Mouse (Mus musculus) urinary bladder, adult 2 months (tissue): ENCODE data around the gene Runx2. TPM values are rescaled to one million over a fixed set of nuclear protein-coding genes. Genes with fewer than 3 reads are reported as not detected.

Source experiments
- DNase-seq: peaks from one replicate; pipeline ENCODE4 v3.0.0; 2022; ENCODE audit warnings: low spot score
- polyA plus RNA-seq: library from polyadenylated mRNA; depleted of rRNA; stranded (reverse); fragments of >200 nt; gene quantifications from 2 replicates; pipeline ENCODE4 v1.2.3, GENCODE M21; 2012

Gene Runx2
- polyA plus RNA-seq, 1 experiment = 2.4 TPM

DNA sequence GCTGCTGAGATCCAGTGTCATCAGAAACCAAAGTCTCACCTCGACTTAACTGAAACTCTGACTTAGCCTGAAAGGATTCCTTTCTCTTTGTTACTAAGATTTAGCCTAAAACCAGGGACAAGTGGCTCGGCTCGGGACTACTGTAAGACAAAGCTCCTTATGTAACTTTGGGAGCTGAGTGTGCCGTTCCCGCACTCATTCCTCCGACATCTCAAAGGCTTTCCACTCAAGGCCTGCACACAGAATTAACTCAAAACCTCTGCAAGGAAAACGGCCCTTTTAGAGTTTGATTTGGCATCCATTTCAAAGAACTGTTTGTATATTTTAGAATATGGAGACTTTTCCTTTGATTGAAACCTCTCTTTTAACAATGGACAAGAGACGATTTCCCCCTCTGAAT, 191.3 kb downstream of the Runx2 start:
- DNase-seq = no peak

DNA sequence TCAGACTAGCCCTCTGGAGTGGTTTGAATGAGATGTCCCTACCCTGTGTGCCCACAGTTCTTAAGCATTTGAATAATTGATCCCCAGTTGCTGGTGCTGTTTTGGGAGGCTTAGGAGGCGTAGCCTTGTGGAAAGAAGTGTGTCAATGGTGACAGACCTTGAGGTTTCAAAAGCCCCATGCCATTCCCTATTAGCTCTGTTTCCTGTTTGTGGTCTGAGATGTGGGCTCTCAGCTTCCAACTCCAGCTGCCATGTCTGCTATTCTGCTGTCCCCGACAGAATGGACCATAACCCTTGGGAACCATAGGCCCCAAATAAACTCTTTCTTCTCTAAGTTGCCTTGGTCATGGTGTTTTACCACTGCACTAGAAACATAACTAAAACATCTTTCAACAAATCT, 194.1 kb downstream of the Runx2 start:
- no peak for DNase-seq

DNA sequence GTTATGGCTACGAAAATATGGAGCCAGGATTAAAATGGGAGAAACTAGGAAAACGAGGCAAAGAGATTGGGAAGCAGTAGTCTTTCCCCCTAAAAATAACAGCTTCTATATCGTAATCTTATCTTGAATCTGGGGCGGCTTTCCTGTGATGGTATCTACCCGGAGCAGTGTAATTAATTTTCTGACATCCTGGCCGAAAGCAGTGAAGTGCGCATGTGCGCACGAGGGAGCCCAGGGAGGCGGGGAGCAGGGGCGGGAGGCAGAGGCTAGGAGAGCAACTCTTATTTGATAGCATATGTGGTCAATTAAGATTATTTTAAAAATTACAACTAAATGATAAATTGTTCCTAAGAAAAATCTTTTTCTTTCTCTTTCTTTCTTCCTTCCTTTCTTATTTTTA, 195.9 kb downstream of the Runx2 start:
- no peak for DNase-seq

DNA sequence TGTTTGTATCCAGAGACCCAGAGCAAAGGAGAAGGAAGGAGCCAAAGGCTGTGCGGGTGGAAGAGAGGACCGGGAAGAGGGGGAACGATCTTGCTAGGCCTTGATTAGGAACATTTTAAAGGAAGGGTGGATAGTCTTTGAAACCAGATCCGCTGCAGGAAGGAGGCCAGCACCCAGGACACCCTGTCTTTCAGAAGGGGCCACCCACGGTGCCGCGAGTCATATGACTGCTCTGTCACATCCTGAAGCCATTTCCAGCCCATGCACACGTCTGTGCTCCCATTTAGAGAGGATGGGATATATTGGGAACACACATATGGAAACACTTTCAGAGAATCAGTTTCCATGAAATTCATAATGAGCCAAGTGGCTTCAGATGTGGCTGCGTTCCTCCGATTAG, 196.4 kb downstream of the Runx2 start:
- no peak for DNase-seq

DNA sequence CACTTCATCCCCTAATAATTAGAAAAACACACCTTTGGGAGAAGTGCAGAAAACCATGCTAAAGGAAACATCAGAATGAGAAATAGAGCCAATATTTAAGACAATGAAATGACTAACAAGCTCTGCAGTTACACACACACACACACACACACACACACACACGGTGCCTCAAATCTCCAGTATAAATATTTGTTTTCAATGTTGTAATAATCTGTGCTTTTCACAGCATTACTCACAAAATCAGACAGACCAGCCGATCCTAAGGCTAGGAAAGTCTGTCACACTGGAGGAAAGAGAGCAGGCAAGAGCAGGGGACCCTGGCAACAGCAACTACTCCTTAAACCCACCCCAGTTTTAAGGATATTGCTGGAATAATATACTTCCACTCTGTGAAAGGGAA, 196.9 kb downstream of the Runx2 start:
- no peak for DNase-seq

DNA sequence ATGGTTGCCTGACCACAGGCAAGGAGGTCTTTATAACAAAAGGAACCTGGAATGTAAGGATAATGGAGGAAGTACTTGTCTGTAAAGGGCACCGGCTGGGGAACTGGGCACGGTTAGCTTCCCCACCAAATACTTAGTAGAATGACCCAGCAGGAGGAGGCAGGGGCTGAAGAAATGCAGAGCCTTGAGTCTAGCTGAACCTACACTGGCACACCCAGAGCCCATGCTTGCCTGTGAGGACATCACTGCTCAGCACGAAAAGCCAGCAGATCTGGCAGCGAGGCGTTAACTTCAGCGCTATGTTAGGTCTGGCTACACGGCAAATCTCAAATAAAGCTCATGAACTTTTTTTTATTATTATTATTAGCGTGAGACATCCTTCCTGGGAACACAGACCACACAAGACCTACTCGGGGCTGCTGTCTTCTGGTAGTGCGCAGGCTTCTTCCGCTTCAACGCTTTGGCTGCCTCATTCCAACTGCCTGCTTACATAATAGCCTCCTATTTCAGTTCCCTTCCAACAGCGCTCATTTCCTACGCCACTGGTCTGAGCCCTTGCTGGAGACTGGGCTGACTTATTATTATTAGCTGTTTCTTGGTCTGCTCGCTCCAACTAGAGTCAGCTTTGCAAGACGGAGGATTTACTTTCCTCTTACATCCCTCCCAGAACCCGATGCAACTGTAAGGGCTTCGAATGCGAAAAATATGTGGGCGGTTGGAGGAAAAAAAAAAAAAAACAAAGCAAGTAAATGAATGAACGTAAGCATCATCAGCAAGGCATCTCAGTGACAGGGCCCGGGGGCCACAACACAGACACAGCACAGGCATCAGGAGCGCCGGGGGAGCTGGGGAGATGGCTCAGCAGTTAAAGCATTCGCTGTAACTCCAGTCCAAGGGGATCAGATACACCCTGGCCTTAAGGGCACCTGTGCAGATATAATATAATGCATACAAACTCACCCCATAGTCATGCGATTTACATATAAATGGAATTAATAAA, 200.6 kb downstream of the Runx2 start:
- DNase-seq = no peak

DNA sequence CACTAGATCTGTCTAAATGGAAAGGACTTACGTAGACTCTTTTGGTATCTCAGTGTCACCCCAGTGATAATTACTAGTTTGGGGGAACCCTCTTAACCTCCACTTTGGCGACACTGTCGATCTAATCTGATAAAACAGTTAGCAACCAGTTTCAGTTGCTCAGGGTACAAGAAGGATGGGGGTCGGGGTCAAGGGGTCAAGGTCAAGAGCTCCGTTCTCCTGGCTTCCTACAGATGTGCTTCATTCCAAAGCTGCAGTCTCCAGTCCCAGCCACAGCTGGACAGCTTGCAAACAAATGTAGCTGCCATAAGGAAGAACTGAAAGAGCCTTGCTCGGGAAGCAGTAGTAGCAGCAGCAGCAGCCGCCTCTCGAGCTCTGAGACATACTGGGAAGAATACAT, 202.0 kb downstream of the Runx2 start:
- no peak for DNase-seq

DNA sequence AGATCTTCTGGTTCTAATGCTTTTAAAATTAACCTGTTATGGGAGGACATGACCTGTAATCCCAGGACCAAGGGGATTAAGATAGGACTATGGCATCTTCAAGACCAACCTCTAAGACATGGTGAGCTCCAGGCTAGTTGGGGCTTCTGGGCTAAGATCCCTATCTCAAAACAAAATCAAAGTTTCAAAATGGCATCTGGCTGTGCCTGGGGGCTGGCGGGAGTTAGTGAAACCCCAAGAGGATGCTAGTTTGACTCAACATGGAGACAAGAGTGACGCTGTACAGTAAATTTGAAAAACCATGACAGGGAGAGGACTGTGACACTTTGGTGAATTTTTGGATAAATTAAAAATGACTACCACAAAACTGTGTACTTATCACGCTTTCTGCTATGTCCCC, 202.6 kb downstream of the Runx2 start:
- DNase-seq = no peak

DNA sequence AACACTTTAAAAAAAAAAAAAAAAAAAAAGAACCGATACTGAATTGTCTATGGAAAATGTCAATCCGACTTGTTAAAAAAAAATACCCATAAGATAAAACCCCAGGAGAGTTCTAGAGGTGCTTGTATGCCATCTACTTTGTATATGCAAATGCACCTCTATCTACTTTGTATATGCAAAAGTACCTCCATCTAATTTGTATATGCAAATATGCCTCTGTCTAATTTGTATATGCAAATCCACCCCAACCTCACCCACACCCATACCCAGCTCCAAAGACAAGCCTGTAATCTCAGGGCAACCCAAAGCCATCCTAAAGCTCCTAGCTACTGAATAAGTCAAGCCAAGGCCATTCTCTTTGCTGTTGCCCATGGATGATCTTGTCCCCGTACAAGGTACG, 203.1 kb downstream of the Runx2 start:
- no peak for DNase-seq

DNA sequence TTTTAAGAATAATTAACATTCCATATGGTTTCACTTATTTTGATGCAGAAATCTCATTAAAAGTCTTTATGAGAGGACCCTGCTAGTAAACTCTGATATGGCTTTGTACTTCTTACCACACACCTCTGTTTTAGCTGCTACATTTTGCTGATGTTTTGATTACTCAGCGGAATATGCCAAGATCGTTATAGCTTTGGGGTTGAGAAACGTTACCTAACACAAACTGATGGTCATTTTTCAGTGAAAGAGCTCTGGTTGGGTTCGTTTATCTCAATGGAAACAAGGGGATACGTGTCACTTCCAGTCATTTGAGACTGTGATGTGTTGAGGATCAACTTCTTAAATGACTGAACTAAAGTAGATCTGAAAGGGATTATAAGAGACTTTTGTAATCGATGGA, 203.8 kb downstream of the Runx2 start:
- no peak for DNase-seq

DNA sequence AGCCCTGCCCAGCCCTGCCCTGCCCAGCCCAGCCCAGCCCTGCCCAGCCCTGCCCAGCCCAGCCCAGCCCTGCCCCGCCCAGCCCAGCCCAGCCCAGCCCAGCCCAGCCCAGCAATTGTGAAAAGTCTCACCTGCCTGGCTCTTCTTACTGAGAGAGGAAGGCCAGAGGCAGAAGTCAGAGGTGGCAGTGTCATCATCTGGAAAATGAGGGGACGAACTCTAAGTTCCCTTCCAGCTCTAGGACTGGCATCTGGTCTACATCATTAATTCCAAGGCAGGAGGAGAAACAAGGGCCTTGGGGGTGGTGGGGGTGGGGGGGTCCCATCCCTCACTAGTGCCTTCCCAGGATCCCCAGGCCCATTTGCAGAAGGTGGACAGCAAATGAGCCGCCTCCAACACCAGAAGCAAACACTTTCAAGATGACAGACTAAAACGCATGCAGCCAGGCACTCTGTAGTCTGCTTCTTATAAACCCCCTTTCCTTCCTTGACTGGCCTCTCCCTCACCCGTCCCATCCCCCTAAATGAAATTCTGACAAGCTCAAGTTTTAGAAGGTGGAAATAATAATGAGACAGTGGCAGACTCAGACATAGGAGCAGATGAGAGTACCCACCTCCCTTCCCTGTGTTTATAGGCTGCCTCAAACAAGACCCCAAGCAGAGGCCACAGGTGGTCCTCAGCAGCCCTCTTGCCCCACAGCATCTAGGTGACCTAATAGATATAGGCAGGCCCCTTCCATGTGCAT, 204.5 kb downstream of the Runx2 start:
- no peak for DNase-seq

DNA sequence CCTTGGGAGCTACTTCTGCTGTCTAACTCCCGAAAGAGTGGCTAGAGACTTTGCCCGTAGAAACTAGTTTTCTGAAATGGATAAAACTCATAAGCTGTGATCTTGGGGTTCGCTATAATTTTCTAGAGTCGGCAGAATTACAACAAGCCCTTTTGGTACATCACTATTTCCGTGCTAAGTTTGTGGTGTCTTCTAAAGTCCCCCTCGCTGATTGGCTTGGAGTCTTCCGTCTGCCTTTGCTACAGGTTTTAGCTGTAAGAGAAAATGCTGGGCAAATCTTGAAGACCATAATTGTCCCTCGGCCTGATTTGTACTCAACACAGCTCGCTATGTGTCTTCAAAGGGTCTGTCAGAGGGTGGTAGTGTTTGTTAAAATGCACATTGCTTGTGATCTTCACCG, 205.2 kb downstream of the Runx2 start:
- DNase-seq = no peak

DNA sequence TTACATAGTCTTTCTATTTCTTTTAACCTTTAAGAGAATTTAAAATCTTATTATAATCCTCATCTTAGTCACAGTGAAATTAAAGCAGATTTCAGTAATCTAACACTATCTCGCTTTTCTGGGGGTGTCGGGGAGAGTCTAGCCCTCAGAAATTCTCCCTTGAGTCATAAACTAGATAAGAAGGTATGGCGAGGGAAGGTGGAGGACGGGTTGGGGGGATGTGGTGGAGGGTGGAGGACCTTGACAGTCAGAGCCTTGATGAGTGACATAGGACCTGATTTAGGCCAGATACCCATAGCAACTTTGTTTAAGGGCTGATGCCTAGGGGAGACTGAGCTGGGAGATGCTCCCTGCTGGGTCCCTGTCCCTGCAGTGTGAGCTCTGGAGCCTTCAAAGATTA, 205.7 kb downstream of the Runx2 start:
- no peak for DNase-seq

DNA sequence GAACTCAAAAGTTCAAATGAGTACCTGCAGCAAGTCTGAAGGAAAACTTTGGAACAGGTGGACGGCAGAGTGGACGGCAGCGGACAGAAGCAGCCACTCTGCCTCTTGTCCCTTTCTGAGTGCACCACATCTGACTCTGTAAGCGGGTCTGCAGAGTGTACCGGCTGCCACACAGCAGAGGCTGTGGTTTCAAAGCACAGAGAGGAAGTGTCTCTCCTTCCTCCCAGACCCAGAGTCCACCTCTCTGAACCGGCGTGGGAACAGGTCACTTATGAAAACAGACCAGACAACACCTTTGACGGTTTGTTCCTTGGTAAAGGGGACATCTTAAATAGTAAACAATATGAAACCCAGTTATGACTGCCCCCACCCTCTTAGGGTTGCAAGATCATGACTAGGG, 207.2 kb downstream of the Runx2 start:
- no peak for DNase-seq

DNA sequence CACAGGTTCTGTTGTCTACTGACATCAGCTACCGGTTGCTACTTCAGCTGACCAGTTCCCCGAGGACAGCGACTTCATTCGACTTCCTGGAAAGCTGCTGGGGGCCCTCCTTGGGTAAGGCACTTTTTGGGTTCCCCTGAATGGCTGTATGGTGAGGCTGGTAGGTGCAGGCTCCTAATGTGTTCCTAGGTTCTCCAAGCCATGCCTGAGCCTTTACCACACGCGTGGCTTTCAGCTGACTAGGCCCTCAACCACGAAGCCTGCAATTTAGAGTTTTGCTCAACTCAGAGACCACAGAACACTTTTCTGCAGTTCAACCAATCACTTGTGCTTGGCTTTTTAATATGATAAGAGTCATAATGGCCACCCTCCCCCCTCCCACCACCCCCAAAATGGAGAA, 208.4 kb downstream of the Runx2 start:
- DNase-seq = no peak

DNA sequence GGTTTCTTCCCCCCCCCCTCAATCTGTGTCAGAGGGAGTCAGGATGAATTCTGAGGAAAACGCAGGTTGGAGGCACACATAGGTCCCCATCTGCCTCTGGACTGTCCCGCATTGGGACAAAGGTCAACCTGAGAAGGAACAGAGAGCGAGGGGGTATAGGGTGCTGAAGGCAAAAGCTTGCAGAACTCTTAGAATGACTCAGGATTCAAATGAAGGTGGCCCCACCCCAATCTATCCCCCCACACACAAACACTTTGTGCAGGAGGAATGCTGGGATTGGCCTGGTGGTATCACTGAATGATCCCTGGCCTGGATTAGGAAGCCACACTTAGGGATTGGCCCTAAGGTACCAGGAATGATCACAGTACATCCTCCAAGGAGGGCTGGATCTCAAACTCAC, 208.8 kb downstream of the Runx2 start:
- DNase-seq = no peak

DNA sequence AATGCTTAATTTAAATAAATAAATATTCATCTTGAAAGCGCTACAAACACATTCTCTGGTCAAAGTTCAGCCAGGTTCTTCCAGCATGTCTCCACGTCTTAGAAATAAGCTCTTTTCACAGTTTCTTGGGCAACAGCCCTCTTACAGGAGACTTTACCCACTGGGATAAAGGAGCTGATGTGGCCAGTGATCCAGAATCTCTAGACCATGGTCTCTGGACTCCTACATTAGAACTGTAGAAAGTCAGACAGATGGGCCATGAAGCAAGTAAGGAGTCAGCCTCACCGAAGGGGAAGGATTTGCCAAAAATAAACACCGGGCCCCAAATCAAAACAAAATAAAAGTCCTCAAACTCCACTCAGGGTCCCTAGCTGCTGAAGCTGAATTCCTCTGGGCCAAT, 211.4 kb downstream of the Runx2 start:
- no peak for DNase-seq

DNA sequence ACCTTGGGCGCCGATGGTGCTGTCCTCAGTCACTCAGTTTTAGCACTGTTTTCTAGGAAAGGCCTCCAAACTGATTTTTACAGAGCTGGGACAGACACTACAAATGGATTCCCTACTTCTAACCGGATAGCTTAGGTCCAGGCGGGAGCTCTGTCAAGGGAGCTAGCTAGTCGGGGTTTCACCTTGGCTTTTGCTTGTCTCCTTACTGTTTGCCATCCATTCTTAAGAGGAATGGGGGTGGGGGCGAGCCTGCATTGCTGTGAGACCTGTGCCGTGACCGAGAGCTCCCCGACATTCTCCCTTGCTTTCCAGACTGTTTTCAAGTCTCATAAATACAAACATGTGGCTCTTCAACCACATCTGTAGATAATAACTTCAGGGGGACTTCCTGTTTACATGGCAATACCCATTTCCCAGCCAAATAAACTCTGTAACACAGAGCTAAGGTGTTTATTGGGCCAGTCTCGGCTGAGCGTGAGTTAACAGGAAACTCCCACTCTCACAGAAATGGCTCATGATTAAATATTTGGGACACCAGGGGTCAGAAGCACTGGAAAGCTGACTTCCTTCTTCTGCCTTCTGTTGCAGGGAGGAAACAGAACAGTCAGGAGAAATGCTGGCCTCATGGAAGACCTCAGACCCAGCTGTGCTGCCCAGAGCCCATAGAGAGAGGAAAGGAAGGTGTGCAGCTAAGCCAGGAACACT, 213.1 kb downstream of the Runx2 start:
- no peak for DNase-seq

DNA sequence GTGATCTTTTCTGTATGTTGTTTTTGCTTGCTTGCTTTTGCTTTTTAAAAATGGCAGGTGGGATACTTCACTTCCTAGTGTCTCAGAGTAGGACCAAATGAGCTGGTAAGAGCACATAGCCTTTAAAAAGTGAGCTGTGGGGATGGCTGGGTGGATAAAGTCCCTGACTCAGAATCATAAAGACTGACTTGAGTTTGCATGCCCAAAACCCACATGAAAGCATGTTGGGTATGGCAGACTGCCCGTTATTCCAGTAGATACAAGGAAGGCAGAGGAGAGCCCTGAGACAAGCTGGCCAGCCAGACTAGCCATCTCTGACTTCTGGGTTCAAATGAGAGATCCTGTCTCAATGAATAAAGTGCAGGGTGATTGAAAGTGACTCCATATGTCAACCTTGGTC, 214.7 kb downstream of the Runx2 start:
- DNase-seq = no peak

DNA sequence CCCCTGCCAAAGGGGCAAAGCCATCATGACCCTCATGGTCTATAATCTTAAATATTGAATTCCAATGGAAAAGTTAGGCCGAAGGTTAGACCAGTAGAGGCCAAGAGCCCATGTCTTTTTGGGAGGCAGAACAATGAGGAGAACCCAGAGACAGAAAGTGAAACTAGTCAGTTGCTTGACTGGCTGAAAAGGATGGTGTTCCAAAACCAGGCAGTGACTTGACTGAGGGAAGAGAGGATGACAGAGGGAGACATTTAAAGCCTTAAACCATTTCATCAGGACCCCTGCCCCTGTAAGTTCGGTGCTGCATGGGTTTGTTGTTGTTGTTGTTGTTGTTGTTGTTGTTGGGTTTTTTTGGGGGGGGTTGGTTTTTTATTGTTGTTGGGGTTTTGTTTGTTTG, 215.5 kb downstream of the Runx2 start:
- DNase-seq = no peak

DNA sequence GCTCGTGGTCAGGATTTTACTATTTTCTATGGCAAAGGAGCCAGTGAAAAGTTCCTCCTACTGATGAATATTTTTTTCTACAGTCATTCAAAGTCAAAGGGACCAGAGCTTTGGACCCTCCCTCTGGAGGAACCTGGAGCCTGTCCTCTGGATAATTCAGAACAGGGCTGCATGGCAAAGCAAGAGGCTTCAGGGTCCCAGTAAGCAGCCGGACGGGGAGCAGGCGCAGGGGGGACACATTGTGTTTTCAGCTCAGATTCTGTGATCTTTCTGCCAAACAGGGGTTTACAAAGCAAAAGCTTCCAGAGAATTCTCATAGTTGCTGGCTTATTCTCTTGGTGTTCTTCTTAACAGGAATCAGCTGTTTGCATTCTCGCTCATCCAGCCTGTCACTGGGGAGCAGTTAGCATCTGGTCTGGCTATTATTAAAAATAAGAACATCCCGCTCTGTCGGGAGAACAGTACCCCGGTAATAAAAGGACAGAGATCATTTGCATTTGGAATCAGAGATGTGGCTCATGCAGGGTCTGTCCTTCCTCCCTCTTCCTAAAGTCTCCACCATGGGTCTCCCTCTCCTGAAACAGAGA, 216.6 kb downstream of the Runx2 start:
- DNase-seq = no peak

DNA sequence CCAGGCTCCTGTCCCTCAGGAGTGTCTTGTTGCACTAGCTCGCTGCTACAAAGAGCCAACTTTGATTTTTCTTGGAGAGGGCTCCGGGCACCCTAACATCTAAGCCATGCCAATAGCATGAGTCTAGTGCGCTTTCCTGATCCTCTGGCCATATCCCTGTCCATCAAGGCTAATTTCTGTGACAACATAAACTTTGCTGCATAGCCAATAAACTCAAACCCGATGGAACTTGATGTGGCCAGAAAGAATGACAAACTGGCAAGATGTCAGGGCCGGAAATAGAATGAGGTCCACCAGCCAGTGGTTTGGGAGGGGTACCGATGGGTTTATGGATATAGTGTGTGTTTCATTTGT, 221.9 kb downstream of the Runx2 start:
- DNase-seq = no peak
